Mouse (Mus musculus) c-Kit-positive CD71-positive TER-119-positive erythroid progenitor cells, embryonic 14.5 days (primary cell): ENCODE measurements around the gene Tmem273.

Experiments
- DNase-seq: peaks from one replicate; pipeline ENCODE4 v3.0.0-alpha.2; 2013; ENCODE audit warnings: low spot score

The Tmem273 gene

GRCm38 (mm10) chr14:32812429-32812828 lies 26.7 kb downstream of the Tmem273 start:
- DNase-seq: no peak

- no peak for DNase-seq
Measured at GRCm38 (mm10) chr14:32814961-32815360, 29.2 kb downstream of the Tmem273 start.

GRCm38 (mm10) chr14:32816533-32816932 lies 30.8 kb downstream of the Tmem273 start:
- DNase-seq: no peak

- DNase-seq: no peak
Measured at GRCm38 (mm10) chr14:32817258-32817657, 31.5 kb downstream of the Tmem273 start.

- DNase-seq: no peak
Measured at GRCm38 (mm10) chr14:32819297-32819696, 33.5 kb downstream of the Tmem273 start.

- no peak for DNase-seq
Measured at GRCm38 (mm10) chr14:32822812-32823211, 37.0 kb downstream of the Tmem273 start.

- DNase-seq: no peak
Measured at GRCm38 (mm10) chr14:32823861-32824260, 38.1 kb downstream of the Tmem273 start.

GRCm38 (mm10) chr14:32824267-32825150 lies 38.7 kb downstream of the Tmem273 start:
- no peak for DNase-seq

GRCm38 (mm10) chr14:32825426-32826032 lies 39.8 kb downstream of the Tmem273 start:
- DNase-seq: no peak

- no peak for DNase-seq
Measured at GRCm38 (mm10) chr14:32827165-32827564, 41.4 kb downstream of the Tmem273 start.

GRCm38 (mm10) chr14:32827994-32828650 lies 42.4 kb downstream of the Tmem273 start:
- DNase-seq: no peak

GRCm38 (mm10) chr14:32833847-32834246 lies 48.1 kb downstream of the Tmem273 start, which contains the start of gene Fam170b:
Gene Fam170b, plus strand, starts transcription at chr14:32833962.
- no peak for DNase-seq

- DNase-seq: no peak
Measured at GRCm38 (mm10) chr14:32835181-32835580, 49.4 kb downstream of the Tmem273 start.

GRCm38 (mm10) chr14:32835596-32835995 lies 49.8 kb downstream of the Tmem273 start:
- no peak for DNase-seq

GRCm38 (mm10) chr14:32836191-32836590 lies 50.4 kb downstream of the Tmem273 start:
- no peak for DNase-seq

GRCm38 (mm10) chr14:32842052-32842451 lies 56.3 kb downstream of the Tmem273 start:
- DNase-seq: no peak

GRCm38 (mm10) chr14:32854059-32854458 lies 68.3 kb downstream of the Tmem273 start:
- no peak for DNase-seq

- no peak for DNase-seq
Measured at GRCm38 (mm10) chr14:32856246-32856645, 70.5 kb downstream of the Tmem273 start.

- no peak for DNase-seq
Measured at GRCm38 (mm10) chr14:32856681-32857328, 71.0 kb downstream of the Tmem273 start, which contains the start of gene Vstm4. Gene Vstm4, plus strand, starts transcription at chr14:32856756.

GRCm38 (mm10) chr14:32858361-32858760 lies 72.6 kb downstream of the Tmem273 start:
- no peak for DNase-seq

- DNase-seq: no peak
Measured at GRCm38 (mm10) chr14:32858941-32859510, 73.3 kb downstream of the Tmem273 start.
